Mouse (Mus musculus) lung, adult 2 months (tissue): ENCODE measurements around the gene Tk1. TPM values are rescaled to one million over a fixed set of nuclear protein-coding genes. Genes with fewer than 3 reads are reported as not detected.
"Not testable (repeated sequence)": the region's sequence is repeated elsewhere in the genome, so short reads cannot be mapped to it uniquely, and the experiment has no call there.

Source experiments
- DNase-seq: peaks from one replicate; pipeline ENCODE4 v3.0.0; 2022
- H3K4me1 ChIP-seq: fragments of 200-500 bp; 2 replicates; pipeline ENCODE4 v1.6.1; 2011; ENCODE audit warnings: low read length; ENCODE audit not compliant: control insufficient read depth, insufficient read depth
- H3K4me3 ChIP-seq: fragments of 200-500 bp; replicated peaks from 2 replicates; pipeline ENCODE3; 2011; ENCODE audit warnings: low read depth, mild to moderate bottlenecking, control low read depth, low read length; ENCODE audit errors: extremely low read depth
- CTCF ChIP-seq: fragments of 200-500 bp; IDR thresholded peaks from 2 replicates; pipeline ENCODE4 v1.5.1; 2011; ENCODE audit warnings: mild to moderate bottlenecking, low read length, control low read depth; ENCODE audit not compliant: insufficient read depth
- POLR2A ChIP-seq: fragments of 200-500 bp; IDR thresholded peaks from 2 replicates; pipeline ENCODE4 v1.6.1; 2011; ENCODE audit warnings: low read depth, mild to moderate bottlenecking, control low read depth, low read length, borderline replicate concordance; ENCODE audit errors: extremely low read depth
- WGBS: fragments of 180-500 bp; shearing (Covaris S2); methylation state at CpG from one replicate; pipeline ENCODE4 v1.1.7; 2018; 5-methylcytosine and 5-hydroxymethylcytosine counted together
- polyA plus RNA-seq: library from polyadenylated mRNA; depleted of rRNA; stranded (reverse); fragments of >200 nt; gene quantifications from 2 replicates; pipeline ENCODE4 v1.2.3, GENCODE M21; 2012

Tk1 gene
- polyA plus RNA-seq, 1 experiment: 11.5 TPM

GRCm38 (mm10) chr11:117834086-117834485 is 8.2 kb upstream of the Tk1 start:
- Histone ChIP-seq H3K4me3 (no peak overlapping the region), H3K4me1 (peaks cover 5% of the 10 kb centered on the region; the same call in 1 of the 2 replicates)
- 90% methylated on average over 8 of the region's 8 CpGs for WGBS
- no peak for DNase-seq
- TF ChIP-seq CTCF (no peak), POLR2A (no peak)

GRCm38 (mm10) chr11:117833509-117833908 is 7.6 kb upstream of the Tk1 start:
- peaks cover 10% of the 10 kb centered on the region for H3K4me1 ChIP-seq
- H3K4me3 ChIP-seq, DNase-seq: not testable (repeated sequence)
- WGBS: 81% methylated on average over 6 of the region's 6 CpGs

GRCm38 (mm10) chr11:117832086-117832969 is 6.4 kb upstream of the Tk1 start:
- Histone ChIP-seq H3K4me1 (peaks cover 13% of the 10 kb centered on the region), H3K4me3 (peak overlapping the region; percentile 56)
- TF ChIP-seq CTCF: peak; percentile 72
- no peak for TF ChIP-seq POLR2A
- DNase-seq: peak; percentile 81
- WGBS: 16% methylated on average over 28 of the region's 28 CpGs

DNA sequence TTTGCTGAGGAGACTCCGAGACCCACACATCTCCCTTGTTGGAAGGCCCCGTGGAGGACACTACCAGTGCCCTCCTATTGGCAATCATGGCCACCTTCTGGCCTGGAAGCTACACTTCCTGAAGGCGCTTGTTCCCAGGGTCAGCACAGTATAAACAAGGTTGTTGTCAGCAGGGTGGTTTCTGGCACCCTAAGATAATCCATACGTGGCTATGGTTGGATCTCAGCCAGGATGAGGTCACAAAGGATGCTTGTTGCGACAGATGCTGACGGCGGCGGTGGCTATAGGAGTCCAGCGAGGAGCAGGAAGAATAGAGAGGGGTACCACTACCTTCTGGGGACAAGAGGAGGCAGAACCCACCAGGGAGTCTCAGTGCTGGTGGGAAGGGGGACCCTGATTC is 4.5 kb upstream of the Tk1 start:
- peaks cover 15% of the 10 kb centered on the region for H3K4me1 ChIP-seq
- H3K4me3 ChIP-seq: no peak overlapping the region
- WGBS: 42% methylated on average over 9 of the region's 9 CpGs
- DNase-seq: no peak
- no peak for TF ChIP-seq POLR2A
- TF ChIP-seq CTCF: no peak

DNA sequence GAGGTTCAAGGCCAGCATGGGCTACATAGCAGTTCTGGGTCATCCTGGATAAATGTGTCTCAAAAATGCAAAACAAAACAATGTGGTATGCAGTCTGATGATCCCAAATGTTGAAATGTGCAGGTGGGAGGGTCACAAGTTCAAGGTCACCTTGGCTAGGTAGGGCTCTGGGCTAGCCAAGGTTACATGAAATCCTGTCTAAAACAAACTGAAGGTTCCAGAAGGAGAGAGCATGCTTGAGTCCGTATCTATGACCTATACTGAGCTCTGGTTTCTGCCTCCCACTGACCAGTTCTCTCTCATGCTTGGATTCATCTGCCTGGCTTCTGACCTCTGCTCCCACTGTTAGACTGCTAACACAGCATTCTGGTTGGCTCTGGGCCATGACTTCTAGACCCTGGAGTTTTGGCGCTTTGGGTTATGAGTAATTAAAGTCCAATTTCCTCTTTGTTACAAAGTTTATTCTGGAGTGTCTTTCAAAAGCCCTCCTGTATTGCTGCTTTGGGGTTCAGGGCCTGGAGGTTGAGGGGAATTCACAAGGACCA is 3.9 kb upstream of the Tk1 start:
- TF ChIP-seq CTCF (no peak), POLR2A (no peak)
- WGBS: 29% methylated on average over 2 of the region's 2 CpGs
- Histone ChIP-seq H3K4me3 (no peak overlapping the region), H3K4me1 (peaks cover 15% of the 10 kb centered on the region)
- DNase-seq: no peak

DNA sequence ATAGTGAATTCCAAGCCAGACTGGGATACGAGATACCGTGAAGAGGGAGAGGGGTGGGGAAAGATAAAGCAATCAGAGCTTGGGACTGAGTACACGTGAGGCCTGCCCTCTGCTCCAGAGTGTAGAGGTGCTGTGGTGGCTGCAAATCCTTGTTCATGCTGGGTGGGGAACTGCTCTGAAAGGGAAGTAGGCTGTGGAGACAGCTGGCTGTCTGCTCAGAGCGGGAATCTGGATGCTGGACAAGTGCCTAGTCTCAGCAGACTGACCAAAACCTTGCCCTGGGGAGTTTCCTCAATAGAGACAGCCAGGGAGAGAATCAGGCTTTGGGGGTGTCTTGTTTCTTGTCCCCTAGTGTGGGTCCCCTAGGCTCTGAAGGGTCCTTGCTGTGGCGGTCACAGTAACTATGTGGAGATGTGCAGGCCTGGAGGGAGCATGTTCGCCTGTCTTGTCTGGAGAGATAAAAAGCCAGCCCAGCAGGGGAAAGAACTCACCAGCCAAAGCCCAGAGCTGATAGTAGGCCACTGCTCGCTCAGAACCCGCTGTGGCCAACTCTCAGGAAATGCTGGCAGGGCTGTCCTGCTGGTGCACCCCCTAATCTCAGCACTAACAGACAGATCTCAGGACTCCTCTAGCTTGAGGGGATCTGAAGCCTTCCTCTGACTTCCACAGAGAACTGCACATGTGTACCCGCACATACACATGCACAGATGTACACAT is 3.2 kb upstream of the Tk1 start:
- H3K4me3 ChIP-seq: no peak overlapping the region
- no peak for DNase-seq
- peaks cover 21% of the 10 kb centered on the region for H3K4me1 ChIP-seq
- 32% methylated on average over 9 of the region's 9 CpGs for WGBS
- TF ChIP-seq CTCF (no peak), POLR2A (no peak)

- WGBS: 34% methylated on average over 18 of the region's 18 CpGs
- peaks cover 24% of the 10 kb centered on the region for H3K4me1 ChIP-seq
- H3K4me3 ChIP-seq: no peak overlapping the region
- TF ChIP-seq POLR2A (no peak), CTCF (no peak)
- DNase-seq: no peak
Measured at GRCm38 (mm10) chr11:117828149-117828887, 2.4 kb upstream of the Tk1 start.

DNA sequence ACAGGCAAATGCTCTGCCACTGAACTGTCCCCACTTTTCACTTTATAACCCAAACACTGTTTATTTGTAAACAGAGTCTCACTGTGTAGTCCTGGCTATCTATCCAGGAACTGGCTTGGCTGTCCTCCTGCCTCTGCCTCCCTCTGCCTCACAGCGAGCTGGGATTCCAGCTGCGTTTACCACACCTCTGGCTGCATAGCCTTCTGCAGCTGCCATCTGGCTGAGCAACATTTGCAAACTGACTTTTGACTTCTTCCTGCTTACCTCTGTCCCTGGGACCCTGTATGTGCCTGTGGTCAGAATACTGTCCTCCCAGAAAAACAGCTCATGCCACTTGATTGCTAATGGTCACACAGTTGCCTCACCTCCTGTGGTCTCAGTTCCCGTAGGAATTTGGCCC is 1.5 kb upstream of the Tk1 start:
- no peak overlapping the region for H3K4me3 ChIP-seq
- WGBS: 31% methylated on average over 3 of the region's 3 CpGs

GRCm38 (mm10) chr11:117826916-117827315 is 1.0 kb upstream of the Tk1 start:
- no peak for DNase-seq
- Histone ChIP-seq H3K4me1 (peaks cover 33% of the 10 kb centered on the region), H3K4me3 (no peak overlapping the region)
- 45% methylated on average over 8 of the region's 8 CpGs for WGBS
- TF ChIP-seq POLR2A (no peak), CTCF (no peak)

More for the DNA sequence above, 1.5 kb upstream of the Tk1 start:
- DNase-seq: no peak
- peaks cover 33% of the 10 kb centered on the region for H3K4me1 ChIP-seq
- TF ChIP-seq CTCF (no peak), POLR2A (no peak)
